Mouse (Mus musculus) cerebellum, postnatal 36 days (tissue): ENCODE data around the gene Txnrd2.

Experiments
- DNase-seq, 2 experiments: peaks; one replicate each; pipeline ENCODE4 v3.0.0; 2021 to 2022; ENCODE audit warnings: mixed read lengths in 2 of 2

The Txnrd2 gene

DNA sequence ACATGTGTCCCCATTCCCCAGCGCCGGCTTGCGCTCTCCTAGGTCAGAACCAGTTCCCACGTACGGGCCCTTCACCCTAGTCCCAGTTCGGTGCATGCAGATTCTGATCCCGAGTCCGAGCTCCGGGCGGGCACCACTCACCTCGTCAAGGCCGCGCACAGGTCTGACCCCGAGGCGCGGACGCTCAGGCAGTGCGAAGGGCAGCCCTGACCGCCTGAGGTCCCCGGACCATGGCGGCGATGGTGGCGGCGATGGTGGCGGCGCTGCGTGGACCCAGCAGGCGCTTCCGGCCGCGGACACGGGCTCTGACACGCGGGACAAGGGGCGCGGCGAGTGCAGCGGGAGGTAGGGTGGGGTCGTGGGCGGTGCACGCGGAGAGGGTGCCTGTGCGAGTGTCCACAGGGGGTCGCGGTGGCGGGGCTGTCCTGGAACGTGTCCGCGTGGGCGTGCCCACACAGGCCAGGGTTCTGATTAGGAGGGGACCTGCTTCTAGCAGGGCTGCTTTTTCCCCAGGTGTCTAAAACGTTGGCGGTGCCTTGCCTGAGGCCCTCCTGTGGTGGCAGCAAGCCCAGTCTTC is at the start of gene Txnrd2:
TSS of gene Txnrd2 (plus strand) at position 170 of the 577 bp plus-strand sequence.
- peak; percentile 75 to 79 for DNase-seq

DNA sequence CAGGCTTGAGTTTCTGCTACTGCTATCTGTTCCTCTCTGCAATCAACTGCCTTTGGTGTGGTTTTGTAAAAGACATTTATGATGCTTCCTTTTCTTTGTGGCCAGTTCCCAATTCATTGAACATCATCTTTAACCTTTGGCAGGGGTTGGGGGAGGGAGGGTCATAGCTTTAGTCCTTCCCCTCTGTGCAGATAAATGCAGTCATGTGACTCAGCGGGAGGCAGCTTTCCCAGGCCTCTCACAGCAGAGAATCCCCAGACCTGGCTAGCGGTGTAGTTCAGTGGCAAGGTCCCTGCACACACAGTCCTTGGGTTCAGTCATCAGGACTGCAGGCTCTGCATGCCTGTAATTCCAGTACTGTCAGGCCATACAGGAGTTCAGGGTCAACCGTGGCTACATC is 49.0 kb upstream of the Txnrd2 start:
- no peak for DNase-seq

DNA sequence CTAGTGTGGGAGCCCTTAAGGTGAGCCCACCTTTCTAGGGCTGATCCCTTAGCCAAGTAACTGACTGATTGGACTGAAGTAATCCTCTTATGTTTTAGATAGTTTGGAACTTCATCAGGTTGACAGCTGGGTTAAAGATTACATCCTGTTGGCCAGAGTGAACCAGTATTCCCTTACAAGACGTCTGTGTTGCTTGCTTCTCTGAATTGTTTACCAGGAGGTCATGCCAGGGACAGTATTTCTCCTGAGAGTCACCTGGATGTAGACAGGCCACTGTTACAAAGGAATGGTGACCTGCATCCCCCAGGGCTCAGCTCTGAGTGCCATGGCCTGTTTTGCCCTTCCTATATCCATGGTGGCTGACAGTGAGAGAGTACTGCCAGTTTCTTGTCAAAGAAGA is 47.7 kb upstream of the Txnrd2 start:
- DNase-seq: no peak

DNA sequence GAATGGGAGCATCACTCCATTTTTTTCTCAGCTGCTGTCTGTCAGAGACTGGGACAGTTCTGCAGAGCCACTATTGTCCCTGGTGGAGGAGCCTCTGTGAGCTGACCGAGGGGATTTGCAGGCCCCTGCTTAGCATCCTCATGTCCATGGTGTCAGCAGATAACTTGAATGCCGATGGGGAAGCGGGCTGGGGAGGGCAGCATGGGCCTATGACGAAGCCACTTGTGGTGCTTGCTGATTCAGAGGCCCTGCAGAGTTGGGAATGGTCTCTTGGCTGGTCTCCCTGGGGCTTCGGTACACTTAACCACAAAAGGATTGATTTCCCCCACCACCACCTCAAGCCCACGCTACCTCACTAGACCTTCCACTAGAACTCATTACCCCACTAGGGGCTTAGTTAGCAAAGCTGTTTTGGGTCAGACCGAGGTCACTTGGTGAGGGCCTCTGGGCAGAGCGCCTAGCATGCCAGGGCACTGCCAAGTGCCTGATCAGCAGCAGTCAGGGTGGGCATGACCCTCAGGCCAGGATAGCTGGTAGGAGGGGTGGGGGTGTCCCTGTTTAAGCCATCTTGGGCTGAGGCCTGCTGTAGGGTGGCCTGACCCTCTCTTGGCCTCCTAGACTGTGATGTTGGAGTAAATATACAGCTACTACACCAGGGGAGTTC is 46.7 kb upstream of the Txnrd2 start:
- no peak for DNase-seq

DNA sequence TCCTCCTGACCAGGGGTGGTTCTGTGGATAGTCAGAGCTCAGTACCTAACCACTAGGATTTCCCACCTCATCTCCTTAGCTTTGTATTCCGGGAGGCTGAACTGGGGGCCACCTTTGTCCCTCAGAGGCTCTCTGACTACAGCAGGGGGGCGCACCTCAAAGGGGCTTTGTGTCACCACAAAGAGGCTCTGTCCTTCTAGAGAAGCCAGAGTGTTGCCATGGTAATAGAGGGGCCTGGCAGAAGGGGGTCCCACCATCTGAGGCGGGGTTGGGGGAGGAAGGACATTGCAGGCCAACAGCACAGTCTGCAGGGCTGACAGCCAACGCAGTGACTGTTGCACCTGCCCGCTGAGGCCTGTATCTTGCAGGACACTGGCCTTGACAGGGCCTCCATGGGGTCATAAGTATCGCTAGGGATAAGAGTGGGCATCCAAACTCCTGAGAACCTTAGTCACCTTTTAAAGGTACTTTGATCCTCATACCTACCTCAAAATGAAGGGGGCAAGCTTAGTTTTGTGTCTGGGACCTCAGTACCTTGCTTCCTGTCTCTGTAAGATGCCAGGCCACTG is 45.6 kb upstream of the Txnrd2 start:
- DNase-seq: no peak

DNA sequence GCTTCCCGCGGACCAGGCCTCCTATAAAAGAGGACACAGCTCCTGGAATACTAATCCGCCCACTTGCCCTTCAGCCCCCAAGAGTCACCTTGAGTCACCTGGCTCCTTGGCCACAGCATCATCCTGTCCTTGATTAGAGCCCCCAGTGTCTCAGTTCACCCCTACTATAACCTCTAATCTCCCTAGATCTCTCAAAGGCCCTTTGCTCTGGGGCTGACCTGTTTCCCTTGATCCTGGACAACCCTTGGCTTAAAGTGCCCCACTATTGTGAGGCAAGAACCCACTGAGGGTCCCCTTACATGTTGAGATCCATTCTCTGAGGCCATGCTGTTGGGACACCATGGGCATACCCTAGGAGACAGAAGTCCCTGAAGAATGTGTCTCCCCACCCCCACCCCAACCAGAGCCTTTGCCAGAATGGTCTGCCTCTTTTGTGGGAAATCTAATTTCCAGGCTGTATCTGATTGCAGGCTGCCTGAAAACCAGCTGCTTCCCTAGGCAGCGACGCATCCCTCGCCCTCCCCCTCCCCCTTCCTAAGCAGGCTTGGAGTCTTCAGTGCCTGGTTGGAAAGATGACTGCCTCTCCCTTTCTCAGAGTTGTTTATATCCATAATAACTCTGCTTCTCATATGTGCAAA is 44.4 kb upstream of the Txnrd2 start:
- DNase-seq: no peak

DNA sequence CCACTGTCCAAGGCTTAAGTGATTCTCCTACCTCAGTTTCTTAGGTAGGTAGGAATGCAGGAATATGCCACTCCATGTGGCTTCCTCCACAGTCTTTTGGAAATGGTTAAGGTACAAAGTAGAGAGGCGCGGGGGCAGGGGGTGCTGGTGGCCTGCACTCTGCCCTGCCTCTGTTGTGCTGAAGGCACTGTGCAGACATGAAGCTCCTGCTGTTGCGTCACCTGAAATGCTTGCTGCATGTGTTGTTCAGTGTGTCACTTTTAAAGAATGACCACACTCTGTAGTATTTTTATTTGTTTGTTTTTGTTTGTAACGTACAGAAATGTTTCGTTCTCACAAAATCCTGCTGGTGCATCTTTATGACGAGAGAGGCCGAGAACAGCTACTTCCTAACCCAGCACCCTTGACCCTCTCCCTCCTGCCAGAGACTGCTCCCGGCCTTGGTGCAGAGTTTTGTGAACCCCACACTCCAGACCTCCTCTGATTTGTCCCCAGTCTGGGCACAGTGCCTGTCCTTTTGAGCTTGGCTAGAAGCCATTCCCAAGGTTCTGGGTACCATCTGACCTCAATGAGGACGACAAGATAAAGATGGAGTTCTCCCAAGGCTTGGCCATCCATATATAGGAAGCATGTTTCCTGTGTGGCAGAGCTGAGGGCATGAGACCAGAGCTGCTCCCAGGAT is 43.0 kb upstream of the Txnrd2 start:
- DNase-seq: peak; percentile 45 to 58

DNA sequence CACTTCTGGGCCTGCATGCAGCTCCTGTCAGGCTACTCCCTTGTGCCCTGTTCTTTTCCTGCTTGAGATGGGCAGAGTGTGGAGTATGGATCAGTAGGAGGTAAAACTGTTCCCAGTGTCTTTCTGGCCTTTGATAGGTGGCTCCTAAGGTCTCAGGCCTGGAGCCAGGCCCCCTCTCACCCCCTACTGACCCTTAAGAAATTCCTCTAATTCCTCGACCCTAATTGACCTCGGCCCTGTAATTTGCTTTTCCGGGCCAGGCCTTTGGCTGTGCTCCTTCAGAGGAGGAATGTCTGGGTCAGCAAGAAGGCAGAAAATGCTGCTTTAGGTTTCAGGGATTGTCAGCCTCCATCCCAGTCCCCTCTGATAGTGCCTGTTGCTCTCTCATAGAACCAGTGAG is 42.4 kb upstream of the Txnrd2 start:
- no peak for DNase-seq

DNA sequence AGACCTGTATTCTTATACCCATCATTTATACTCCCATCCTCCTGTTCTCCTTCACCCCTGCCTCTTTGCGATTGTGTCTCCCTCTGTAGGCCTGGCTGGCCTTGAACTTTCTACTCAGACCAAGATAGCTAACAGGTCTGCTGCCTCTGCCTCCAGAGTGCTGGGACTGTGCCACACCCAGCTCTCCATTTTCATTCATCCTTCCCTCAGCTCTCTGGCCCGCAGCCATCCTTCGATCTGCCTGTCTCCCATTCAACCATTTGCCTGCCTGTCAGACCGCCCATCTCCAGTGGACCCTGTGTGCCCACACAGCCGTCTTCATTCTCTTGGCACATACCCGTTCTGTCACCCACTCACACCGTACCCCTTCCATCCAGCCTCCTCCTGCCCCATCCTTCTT is 42.0 kb upstream of the Txnrd2 start:
- DNase-seq: no peak

DNA sequence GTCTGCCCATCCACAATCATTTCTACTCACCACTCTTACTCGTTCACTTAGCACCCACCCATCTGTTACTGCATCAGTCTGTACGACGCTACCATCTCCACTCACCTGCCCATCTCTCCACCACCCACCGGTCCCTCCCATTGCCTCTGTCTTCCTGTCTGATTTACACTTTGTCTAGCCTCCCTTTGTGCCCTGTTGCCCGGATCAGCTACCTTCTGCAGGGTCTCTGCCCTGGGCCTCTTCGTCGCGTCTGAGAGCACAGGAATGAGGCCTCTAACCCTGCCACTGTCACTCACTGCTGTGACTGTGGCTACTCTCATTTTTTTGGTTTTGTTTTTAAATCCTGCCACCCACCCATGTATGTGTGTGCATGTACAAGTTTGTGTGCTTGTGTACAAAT is 41.5 kb upstream of the Txnrd2 start:
- no peak for DNase-seq

DNA sequence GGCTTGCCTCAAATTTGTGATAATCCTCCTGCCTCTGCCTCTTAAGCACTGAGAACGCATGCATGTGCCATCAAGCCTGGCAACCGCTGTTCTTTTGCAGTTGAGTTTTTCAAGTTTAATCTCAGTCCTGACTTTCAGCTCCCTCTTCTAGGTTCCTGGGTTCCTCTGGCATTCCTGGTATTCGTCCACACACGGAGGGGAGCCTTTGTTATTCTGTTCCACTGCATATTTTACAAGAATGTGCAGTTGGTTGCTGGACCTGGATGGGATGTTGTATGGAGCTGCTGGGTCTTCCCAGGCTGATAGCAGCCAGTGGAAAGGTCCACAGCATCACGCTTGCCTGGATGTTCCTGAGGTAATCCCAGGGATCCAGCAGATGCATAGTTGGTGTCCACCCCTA is 40.8 kb upstream of the Txnrd2 start:
- no peak for DNase-seq

DNA sequence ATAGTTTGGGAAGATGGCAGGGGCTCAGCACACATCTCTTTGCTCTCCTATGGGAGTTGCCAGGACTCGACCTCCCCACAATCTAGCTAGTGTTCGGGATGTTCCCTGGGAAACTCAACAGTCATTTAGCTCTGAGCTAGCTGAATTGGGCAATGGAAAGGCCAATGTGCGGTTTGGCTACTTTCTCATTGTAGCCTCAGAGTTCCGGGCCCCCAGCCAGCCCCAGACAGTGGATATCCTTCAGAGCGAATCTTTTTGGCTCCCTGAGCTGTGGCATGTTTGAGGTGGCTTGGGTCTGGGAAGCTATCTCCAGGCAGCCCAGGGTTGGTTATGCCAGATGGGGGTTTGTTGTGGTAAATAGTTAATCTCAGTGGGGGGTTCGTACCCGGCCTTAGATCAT is 39.7 kb upstream of the Txnrd2 start:
- peak; percentile 44 to 48 for DNase-seq

DNA sequence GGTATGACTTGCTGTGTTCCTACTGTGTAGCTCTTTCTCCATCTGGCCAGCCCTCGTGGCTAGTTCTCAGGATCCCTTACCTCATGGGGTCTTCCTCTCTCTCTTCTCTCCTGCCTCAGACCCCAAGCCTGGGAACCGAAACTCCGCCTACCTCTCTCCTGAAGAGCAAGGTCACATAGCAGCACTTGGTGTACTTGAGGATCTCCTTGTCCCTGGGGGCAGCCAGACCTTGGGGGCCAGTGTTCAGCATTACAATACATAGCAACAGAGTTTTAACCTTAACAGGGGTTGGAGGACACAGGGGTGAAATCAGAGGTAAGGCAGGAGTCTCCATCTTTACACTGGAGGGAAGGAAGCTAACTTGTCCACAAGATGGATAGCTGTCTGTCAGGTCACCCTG is 39.2 kb upstream of the Txnrd2 start:
- no peak for DNase-seq

DNA sequence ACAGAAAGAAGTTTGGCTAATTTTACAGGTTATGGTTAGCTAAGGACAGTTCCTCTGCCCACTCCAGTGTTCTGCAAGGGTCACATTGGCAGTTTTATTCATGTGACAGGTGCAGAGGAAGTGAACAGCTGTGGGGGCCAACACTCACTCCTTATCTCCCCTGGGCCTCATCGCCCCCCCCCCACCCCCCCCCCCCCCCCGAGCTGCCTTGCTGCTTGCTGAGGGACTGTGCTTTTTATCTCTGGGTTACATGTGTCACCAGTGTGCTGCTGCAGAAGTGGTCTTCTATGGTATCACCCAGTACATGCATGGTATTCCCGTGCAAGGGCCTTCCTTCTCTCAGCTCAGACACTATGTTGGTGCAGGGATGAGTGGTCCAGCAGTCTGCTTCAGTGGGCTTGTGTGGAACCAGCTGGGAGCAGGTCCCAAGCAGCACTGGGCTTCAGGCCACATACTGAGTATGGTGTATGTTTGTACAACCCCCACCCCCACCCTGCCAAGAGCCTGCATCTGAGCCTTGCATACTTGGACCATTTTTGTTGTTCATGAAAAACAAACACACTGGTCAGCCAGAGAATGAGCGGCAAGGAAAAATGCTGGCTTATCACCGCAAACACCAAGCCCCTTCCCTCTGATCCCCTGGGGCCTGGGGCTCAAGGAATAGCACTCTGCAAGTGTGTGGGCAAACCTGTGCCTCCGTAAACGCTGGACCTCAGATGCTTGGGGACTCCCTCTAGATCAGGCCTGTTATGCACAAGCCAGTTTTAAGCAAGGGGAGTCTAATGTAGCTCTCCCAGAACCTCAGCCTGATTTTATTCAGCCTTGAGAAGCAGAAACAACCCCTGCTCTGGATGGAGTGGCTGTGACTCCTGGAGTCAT is 38.2 kb upstream of the Txnrd2 start:
- DNase-seq: no peak

DNA sequence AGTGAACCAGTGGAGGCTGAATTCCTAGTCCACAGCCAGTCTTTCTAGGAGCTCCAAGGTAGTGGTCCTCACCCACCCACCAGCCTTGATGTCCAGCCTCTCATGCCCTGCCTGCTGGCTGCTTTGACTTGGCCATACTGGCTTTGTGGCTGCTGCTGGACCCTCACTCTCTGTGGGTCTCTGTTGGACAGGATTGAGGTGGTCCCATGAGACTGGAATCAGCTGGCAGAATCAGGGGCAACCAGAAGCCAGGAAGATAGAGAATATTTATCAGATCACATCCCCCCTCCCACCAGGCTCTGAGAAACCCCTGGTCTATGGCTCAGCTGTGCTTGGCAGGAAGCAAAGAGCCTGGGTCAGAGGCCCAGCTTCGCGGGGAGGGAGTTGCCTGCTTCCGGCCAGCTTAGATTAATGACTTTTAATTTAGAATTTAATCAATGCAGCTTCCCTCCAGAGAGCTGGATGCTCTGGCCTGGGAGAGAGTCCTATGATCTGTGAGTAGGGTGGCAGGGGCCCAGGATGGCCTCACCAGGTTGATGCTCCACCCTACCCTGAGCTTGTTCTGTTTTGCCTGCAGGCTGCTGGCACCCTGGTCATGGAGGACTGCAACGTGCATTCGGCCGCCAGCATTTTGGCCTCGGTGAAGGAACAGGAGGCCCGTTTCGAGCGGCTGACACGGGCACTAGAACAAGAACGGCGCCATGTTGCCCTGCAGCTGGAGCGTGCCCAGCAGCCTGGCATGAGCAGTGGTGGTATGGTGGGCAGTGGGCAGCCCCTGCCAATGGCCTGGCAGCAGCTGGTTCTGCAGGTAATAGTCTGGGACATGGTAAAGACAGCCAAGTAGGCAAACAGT is 37.4 kb upstream of the Txnrd2 start:
- no peak for DNase-seq

DNA sequence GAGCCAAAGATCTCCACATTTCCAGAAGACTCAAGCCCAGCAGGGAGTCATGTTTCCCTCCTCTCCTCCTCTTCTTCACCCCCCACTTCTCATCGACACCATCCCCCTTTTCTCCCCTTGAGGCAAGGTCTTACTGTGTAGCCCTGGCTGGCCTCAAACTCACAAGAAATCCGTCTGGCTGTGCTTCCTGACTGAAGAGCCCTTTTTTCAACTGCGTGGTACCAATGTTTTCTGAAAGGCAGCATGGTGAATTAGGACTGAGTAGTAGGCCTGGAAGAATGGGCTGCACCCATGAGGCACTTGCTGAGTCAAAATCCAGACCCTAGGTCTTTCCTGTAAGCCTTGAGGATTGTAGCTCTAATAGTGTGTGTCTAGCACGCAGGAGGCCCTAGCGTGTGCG is 35.8 kb upstream of the Txnrd2 start:
- DNase-seq: no peak

DNA sequence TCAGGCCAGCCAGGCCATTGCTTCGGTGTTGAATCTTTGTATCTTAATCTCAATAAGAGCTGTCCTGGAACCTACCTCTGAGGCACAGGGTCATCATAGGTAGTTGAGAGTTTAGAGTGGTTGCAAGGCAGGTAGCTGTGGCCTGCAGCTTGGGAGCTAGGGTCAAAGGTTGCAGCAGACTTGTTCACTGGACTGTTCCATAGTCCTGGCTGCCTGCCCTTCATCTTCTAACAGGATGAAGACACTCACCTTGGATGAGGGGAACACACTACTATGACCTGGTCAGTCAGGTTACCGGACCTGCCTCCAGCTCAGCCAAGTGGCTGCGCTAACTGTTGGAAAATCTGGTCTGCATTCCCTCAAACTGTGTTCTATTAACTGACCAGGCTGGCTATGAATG is 35.1 kb upstream of the Txnrd2 start:
- DNase-seq: no peak

DNA sequence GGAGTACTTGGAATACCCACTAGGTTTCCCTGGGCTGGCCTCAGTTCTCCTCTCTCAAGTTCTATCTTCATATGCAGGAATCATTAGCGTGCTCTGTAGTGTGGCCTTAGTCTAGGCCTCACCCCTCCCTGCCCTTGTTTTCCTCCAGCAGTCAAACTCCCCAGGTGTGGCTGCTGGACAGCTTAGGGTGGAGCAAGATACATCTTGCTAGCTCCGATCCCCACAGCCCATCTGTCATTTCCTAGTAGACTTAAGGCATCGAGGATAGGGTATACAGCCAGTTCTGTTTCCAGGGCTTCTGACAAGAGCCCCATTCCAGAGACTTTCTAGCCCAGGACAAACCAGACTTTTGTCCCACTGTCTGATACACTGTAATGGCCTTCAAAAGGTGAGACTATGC is 34.5 kb upstream of the Txnrd2 start:
- DNase-seq: no peak

DNA sequence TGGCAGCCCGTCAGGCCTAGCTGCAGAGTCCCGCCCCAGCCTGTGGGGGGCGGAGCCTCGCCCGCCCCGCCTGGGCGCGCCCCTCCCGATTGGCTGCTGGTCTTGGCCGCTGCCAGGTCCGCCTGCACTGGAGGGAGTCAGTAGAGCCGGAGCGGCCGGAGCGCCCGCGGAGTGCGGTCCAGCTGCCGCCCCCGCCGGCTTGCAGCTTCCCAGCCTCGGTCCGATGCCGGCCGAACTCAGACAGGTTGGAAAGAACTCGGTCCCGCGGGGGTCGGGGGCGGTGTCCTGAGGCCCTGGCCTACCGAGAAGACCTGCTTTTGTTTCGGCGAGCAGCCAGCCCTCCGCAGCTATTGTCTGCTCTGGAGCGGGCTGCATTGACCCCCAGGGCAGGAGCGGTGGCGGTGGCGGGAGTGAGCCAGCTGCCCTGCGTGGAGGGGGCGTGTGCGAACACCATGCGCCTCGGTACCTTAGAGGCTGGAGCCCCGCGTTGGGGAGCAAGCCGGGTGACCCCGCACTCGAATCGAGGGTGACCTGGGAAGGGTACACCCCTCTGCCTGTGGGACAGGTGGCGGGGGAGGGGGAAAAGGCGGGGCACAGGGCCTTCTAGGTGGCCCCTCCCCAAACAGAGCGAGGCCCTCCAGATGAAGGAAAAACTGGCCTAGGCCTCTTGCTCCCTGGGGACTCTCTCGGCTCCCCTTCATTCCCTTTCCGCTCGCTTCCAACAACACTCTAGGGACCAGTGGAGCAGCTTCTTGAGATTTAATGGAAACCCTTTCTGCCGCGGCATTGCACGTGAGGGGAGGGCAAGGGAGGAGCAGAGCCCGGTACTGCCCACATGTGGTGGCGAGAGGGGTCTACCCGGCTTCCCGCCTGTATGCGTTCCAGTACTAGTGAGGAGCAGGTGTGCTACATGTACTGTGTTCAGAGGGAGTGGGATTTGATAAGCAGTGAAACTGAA is 33.4 kb upstream of the Txnrd2 start:
- DNase-seq: peak; percentile 60 to 78

DNA sequence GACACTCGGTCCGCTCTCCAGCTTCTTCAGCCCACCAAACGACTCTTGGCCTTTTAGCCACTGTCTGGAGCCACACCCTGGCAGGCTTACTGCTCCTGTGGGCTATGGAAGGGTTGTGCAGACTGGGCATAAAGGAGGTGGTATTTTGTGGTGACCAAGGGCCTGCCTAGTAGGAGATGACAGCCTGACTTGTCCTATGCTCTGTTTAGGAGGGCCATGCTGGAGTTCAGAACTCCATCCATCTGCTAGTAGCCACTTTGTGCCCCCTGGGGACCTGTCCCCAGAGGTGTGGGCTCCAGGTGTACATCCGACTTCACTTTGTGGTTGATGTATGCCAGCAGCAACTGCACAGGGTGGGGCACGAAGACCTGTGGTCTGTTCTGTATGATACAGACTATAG is 32.6 kb upstream of the Txnrd2 start:
- no peak for DNase-seq
